Mouse (Mus musculus): ENCODE measurements around the gene Hpcal1. TPM values are rescaled to one million over a fixed set of nuclear protein-coding genes. Genes with fewer than 3 reads are reported as not detected.

Gene Hpcal1
- polyA plus RNA-seq, 1 experiment from 2014 or later = 36.6 TPM

DNA sequence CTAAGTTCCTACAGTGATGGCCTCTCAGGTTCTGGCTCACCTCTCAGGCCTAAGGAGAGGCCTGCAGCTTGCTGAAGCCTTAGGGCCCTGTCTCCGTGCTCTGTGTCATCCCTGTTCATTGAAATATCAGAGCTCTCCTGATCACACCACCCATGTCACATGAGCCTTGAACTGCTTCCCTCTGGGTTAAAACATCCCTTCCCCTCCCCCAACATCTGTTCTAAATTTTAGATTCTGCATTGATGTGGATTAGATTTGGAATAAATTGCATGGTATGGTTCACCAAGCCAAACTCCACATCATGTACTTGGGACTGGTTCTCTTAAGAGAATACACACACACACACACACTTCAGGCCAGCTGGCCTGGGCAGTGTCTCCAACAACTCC lies 32.5 kb downstream of the Hpcal1 start:
- Histone ChIP-seq H3K4me3 (replicated peaks) (no peak overlapping the region), H3K27me3 (no peaks in the 10 kb centered on the region), H3K4me2 (no peak overlapping the region), H3K36me3 (replicated peaks) (no peaks in the 10 kb centered on the region), H3K27ac (no peak overlapping the region), H3K4me1 (peaks cover 31% of the 10 kb centered on the region), H3K9me3 (no peaks in the 10 kb centered on the region), H3K9ac (no peak overlapping the region)
- no peak for ATAC-seq (ENCODE audit: low FRiP score)
- 72% methylated on average over 1 of the region's 1 CpGs for WGBS

DNA sequence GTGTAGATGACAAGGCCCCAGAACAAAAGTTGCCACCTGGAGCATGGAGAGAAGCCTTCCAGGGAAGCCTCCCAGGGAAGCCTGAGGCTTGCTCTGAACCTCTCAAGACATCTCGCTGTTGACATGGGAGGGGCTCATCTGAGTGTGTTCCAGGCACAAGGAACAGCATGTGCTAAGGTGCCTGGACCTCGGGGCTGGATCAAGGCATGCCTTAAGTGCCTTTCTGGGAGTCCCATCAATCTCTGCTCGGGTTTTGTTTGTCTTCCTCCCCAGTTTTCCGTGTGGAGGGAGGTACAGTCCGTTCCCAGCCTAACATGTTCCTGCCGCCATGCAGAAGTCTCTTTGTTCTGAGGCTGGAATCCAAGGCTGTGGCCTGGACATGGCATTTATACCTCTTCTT lies 33.3 kb downstream of the Hpcal1 start:
- H3K9me3 ChIP-seq = no peaks in the 10 kb centered on the region
- H3K27ac ChIP-seq = no peak overlapping the region
- H3K4me1 ChIP-seq = peaks cover 32% of the 10 kb centered on the region
- H3K36me3 ChIP-seq (replicated peaks) = no peaks in the 10 kb centered on the region
- no peak for ATAC-seq (ENCODE audit: low FRiP score)
- no peak overlapping the region for H3K4me3 ChIP-seq (replicated peaks)
- no peaks in the 10 kb centered on the region for H3K27me3 ChIP-seq
- H3K9ac ChIP-seq = no peak overlapping the region
- H3K4me2 ChIP-seq = no peak overlapping the region
- WGBS = 78% methylated on average over 6 of the region's 6 CpGs

GRCm38 (mm10) chr12:17724412-17725090 lies 33.9 kb downstream of the Hpcal1 start:
- no peak overlapping the region for H3K27ac ChIP-seq
- H3K27me3 ChIP-seq = no peaks in the 10 kb centered on the region
- ATAC-seq (ENCODE audit: low FRiP score) = no peak
- 72% methylated on average over 3 of the region's 3 CpGs for WGBS
- H3K4me2 ChIP-seq = no peak overlapping the region
- peaks cover 32% of the 10 kb centered on the region for H3K4me1 ChIP-seq
- no peaks in the 10 kb centered on the region for H3K36me3 ChIP-seq (replicated peaks)
- no peak overlapping the region for H3K9ac ChIP-seq
- H3K9me3 ChIP-seq = no peaks in the 10 kb centered on the region
- no peak overlapping the region for H3K4me3 ChIP-seq (replicated peaks)

GRCm38 (mm10) chr12:17725592-17725991 lies 34.9 kb downstream of the Hpcal1 start:
- H3K9ac ChIP-seq = no peak overlapping the region
- H3K4me2 ChIP-seq = no peak overlapping the region
- no peaks in the 10 kb centered on the region for H3K27me3 ChIP-seq
- no peak overlapping the region for H3K4me3 ChIP-seq (replicated peaks)
- no peak for ATAC-seq (ENCODE audit: low FRiP score)
- no peaks in the 10 kb centered on the region for H3K9me3 ChIP-seq
- peaks cover 32% of the 10 kb centered on the region for H3K4me1 ChIP-seq
- no peaks in the 10 kb centered on the region for H3K36me3 ChIP-seq (replicated peaks)
- WGBS = 77% methylated on average over 6 of the region's 6 CpGs
- H3K27ac ChIP-seq = no peak overlapping the region

DNA sequence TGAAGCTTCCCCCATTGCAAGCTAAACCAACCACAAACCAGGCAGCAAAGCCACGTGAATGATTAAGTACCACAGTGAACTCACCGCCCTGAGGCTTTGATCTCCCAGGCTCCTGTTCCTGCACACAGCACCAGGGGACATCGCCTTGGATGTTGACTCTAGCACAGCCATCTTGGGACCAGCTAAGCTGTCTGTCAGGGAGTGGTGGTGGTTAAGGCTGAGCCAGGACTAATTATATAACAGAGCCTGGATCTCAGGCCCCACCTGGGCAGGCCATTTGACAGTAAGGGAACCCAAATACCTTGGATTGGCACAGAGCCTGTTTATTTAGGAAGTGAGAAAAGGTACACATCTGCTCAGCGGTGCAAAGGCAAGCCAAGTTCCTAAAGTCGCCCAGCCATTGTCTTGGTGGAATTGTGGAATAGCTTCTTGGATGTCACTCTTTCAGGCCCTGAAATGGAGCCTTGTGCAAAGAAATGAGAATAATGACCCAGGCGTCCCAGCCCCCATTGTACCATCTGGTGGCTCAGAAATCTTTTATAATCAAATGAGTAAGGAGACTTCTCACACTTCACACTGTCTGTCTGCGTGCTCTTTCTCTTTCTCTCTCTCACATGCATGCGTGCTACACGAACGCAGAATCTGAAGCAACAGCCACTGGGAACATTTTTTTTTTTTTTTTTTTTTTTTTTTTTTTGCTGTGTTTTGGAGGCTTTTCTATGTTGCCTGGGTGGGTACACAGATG lies 36.1 kb downstream of the Hpcal1 start:
- ATAC-seq (ENCODE audit: low FRiP score) = peak; percentile 44; the same call in 1 of the 2 replicates
- Histone ChIP-seq H3K36me3 (replicated peaks) (no peaks in the 10 kb centered on the region), H3K4me2 (no peak overlapping the region), H3K9me3 (no peaks in the 10 kb centered on the region), H3K9ac (no peak overlapping the region), H3K4me1 (peaks cover 32% of the 10 kb centered on the region), H3K4me3 (replicated peaks) (no peak overlapping the region), H3K27ac (0 out of 2 replicates have a peak overlapping the region, but pooled peaks have one; percentile 33), H3K27me3 (no peaks in the 10 kb centered on the region)
- WGBS = 53% methylated on average over 10 of the region's 10 CpGs

DNA sequence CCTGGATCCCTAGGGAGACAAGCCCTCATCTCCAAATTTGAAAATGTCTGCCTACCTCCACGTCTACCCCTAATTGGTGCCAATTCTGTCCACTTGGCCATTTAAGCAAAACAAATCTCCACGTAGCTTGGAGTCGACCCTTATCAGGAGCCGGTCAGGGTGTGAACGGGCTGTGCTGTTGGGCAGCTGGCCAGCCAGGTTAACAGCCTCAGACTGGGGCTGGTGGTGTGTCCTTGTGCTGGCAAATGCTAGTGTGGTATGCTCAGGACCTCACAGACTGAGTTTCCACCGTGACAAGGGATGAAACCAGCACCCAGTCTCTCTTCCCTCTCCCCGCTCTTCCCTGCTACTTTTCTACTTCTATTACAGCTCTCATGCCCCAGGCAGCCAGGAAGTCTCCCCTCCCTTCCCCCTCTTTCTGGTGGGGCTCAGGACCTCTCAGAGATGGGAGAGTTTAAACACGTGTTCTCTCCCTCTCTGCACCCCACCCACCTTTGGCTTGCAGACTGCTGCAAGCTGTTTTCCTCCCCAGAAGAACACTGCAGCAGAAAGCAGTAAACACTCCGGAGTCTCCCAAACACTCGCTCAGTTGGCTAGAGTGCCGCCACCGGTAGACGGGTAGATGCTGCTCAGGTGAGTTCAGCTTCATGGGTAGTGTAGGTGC lies 37.2 kb downstream of the Hpcal1 start:
- Histone ChIP-seq H3K9ac (no peak overlapping the region), H3K9me3 (no peaks in the 10 kb centered on the region), H3K36me3 (replicated peaks) (no peaks in the 10 kb centered on the region), H3K4me3 (replicated peaks) (no peak overlapping the region), H3K4me1 (peaks cover 36% of the 10 kb centered on the region), H3K27me3 (no peaks in the 10 kb centered on the region), H3K27ac (0 out of 2 replicates have a peak overlapping the region, but pooled peaks have one; percentile 19), H3K4me2 (no peak overlapping the region)
- WGBS = 79% methylated on average over 13 of the region's 13 CpGs
- no peak for ATAC-seq (ENCODE audit: low FRiP score)

GRCm38 (mm10) chr12:17729211-17729900 lies 38.7 kb downstream of the Hpcal1 start:
- H3K27me3 ChIP-seq = no peaks in the 10 kb centered on the region
- 92% methylated on average over 13 of the region's 13 CpGs for WGBS
- H3K9ac ChIP-seq = no peak overlapping the region
- H3K4me3 ChIP-seq (replicated peaks) = no peak overlapping the region
- ATAC-seq (ENCODE audit: low FRiP score) = no peak
- H3K4me1 ChIP-seq = peaks cover 43% of the 10 kb centered on the region
- no peak overlapping the region for H3K4me2 ChIP-seq
- H3K27ac ChIP-seq = no peak overlapping the region
- no peaks in the 10 kb centered on the region for H3K9me3 ChIP-seq
- H3K36me3 ChIP-seq (replicated peaks) = no peaks in the 10 kb centered on the region

DNA sequence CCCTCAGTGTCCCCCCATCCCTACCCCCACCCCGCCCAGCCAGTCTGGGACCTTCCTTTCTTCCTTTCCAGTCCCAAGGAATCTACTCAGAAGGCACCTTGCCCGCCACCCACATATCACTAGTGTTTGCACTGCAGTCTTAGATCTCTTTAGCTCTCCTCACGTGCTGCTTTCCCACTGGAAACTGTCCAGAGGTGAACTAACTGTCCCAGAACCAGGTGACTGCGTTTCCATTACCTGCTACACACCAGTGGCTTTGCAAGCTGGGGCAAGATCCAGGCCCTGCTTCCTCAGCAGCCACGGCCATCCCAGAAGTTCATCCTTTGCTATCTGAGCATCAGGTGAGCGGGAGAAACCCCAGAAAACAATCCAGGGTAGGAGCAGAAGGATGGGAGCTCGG lies 41.4 kb downstream of the Hpcal1 start:
- Histone ChIP-seq H3K9ac (no peak overlapping the region), H3K27me3 (no peaks in the 10 kb centered on the region), H3K9me3 (no peaks in the 10 kb centered on the region), H3K36me3 (replicated peaks) (no peaks in the 10 kb centered on the region), H3K27ac (no peak overlapping the region), H3K4me2 (no peak overlapping the region), H3K4me1 (peaks cover 26% of the 10 kb centered on the region), H3K4me3 (replicated peaks) (no peak overlapping the region)
- ATAC-seq (ENCODE audit: low FRiP score) = no peak
- 85% methylated on average over 7 of the region's 7 CpGs for WGBS

DNA sequence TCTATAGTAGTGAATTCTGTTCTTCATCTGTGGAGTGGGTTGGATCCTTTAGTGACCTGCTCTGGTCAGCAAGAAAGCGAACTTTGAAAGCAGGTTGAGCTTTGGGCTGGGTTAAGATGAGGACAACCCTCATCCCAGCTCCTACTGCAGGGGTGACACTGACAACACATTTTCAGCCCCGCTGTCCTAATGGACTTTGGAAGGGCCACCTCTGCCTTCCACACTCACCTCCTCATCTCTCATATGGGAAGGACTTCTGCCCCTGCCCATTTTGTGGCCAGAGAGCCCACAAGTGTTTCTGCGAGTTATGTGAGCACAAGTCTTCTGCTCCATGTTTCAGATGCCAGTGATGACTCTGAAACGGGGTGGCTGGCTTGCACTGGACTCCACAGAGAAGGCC lies 41.9 kb downstream of the Hpcal1 start:
- WGBS = 89% methylated on average over 4 of the region's 4 CpGs
- Histone ChIP-seq H3K9ac (no peak overlapping the region), H3K4me1 (peaks cover 26% of the 10 kb centered on the region), H3K4me2 (no peak overlapping the region), H3K27ac (no peak overlapping the region), H3K9me3 (no peaks in the 10 kb centered on the region), H3K27me3 (no peaks in the 10 kb centered on the region), H3K36me3 (replicated peaks) (no peaks in the 10 kb centered on the region), H3K4me3 (replicated peaks) (no peak overlapping the region)
- ATAC-seq (ENCODE audit: low FRiP score) = no peak

DNA sequence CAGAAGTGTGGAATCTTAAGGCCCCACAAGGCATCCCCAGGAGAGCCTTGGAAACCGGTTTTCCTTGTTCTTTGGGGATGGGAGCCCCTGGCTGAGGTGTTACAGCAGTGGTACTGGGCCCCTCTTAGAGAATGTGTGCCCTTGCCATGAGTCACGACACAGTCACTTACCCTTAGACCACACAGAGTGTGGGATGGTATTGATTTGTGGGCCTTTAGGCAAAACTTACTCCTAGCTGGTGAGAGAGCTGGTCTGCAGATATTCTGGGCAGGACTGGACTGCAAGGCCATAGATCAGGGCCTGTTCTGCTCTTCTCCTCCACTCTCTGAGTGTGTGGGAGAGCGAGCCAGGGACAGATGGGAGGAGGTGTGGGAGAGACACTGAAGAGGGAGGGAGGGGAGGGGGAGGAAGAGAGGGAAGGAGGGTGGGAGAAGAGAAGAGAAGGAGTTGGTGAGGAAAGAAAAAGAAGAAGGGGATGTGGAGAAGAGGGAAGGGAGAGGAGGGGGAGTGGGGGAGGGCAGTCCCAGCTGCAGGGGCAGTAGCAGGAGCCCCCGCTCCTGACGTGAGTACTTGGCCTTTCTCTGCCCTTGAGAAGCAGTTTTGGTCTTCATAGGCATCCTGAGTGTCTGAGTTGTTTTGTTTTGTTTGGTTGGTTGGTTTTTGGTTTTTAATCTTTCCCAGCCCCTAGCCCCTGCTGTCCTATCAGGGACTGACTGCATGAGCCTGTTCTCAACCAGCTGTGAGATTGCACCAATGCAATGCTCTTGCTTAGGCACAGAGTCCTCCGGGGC lies 42.7 kb downstream of the Hpcal1 start:
- Histone ChIP-seq H3K4me2 (no peak overlapping the region), H3K4me3 (replicated peaks) (no peak overlapping the region), H3K36me3 (replicated peaks) (no peaks in the 10 kb centered on the region), H3K9ac (peak overlapping the region; percentile 17; the same call in 1 of the 2 replicates), H3K4me1 (peaks cover 21% of the 10 kb centered on the region), H3K9me3 (no peaks in the 10 kb centered on the region), H3K27ac (no peak overlapping the region), H3K27me3 (no peaks in the 10 kb centered on the region)
- WGBS = 53% methylated on average over 6 of the region's 6 CpGs
- no peak for ATAC-seq (ENCODE audit: low FRiP score)

DNA sequence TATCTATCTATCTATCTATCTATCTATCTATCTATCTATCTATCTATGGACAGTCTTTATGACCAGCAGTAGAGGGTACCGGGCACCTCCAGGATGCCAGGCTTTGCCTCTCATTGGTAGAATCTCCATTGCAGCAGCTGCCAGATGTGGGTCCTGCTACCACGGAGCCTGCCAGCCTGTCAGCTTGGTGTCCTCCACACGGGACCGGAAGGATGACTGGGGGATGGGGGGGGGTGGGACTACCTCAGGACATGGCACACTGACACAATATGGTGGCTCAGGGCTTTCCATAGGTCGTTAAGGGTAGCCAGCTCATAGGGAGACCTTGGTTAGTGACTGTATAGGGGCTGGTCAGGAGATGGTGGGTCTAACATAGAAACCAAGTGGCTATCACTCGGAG lies 45.7 kb downstream of the Hpcal1 start:
- no peak for ATAC-seq (ENCODE audit: low FRiP score)
- 92% methylated on average over 6 of the region's 6 CpGs for WGBS
- Histone ChIP-seq H3K9ac (no peak overlapping the region), H3K9me3 (no peaks in the 10 kb centered on the region), H3K27me3 (no peaks in the 10 kb centered on the region), H3K36me3 (replicated peaks) (no peaks in the 10 kb centered on the region), H3K4me1 (peaks cover 25% of the 10 kb centered on the region), H3K4me3 (replicated peaks) (no peak overlapping the region), H3K4me2 (no peak overlapping the region), H3K27ac (no peak overlapping the region)

All from forebrain, embryonic 12.5 days (tissue).